Mouse (Mus musculus) limb, embryonic 14.5 days (tissue): Measurements from ENCODE around the gene Actn4. TPM values are rescaled to one million over a fixed set of nuclear protein-coding genes. Genes with fewer than 3 reads are reported as not detected.
A peak's percentile ranks its signal among the peaks of the same experiment; 100 is the strongest.

Experiments used
- ATAC-seq: fragments of 200-750 bp; cut with Nextera tagmentation; 2 replicates; pipeline ENCODE4 v1.8.0; 2017; ENCODE audit warnings: low read depth, moderate number of reproducible peaks, moderate TSS enrichment; ENCODE audit not compliant: low FRiP score
- DNase-seq: peaks from one replicate; pipeline ENCODE4 v3.0.0-alpha.2; 2015; ENCODE audit warnings: low spot score
- H3K27ac ChIP-seq: fragments of 300-500 bp; sonication (generic); replicated peaks from 2 replicates; pipeline ENCODE4 v1.5.1; 2014; ENCODE audit warnings: low read depth, mild to moderate bottlenecking, low read length, moderate library complexity, mixed read lengths
- H3K27me3 ChIP-seq: fragments of 300-500 bp; sonication (generic); 2 replicates; pipeline ENCODE4 v1.6.1; 2014; ENCODE audit warnings: low read length, mixed read lengths; ENCODE audit not compliant: control insufficient read depth, insufficient read depth
- H3K36me3 ChIP-seq: fragments of 300-500 bp; sonication (generic); 2 replicates; pipeline ENCODE4 v1.6.1; 2014; ENCODE audit warnings: mild to moderate bottlenecking, low read length, moderate library complexity, mixed read lengths; ENCODE audit not compliant: control insufficient read depth, insufficient read depth
- H3K4me1 ChIP-seq: fragments of 300-500 bp; sonication (generic); 2 replicates; pipeline ENCODE4 v1.6.1; 2014; ENCODE audit warnings: antibody characterized with exemption, low read length, mixed read lengths; ENCODE audit not compliant: control insufficient read depth, insufficient read depth
- H3K4me2 ChIP-seq: fragments of 300-500 bp; sonication (generic); replicated peaks from 2 replicates; pipeline ENCODE4 v1.6.1; 2014; ENCODE audit warnings: low read depth, mild to moderate bottlenecking, low read length, moderate library complexity; ENCODE audit not compliant: severe bottlenecking
- H3K4me3 ChIP-seq: fragments of 300-500 bp; sonication (generic); replicated peaks from 2 replicates; pipeline ENCODE4 v1.5.1; 2014; ENCODE audit warnings: low read length
- H3K9ac ChIP-seq: fragments of 300-500 bp; sonication (generic); 2 replicates; pipeline ENCODE4 v1.6.1; 2014; ENCODE audit warnings: mild to moderate bottlenecking, low read depth, low read length, moderate library complexity; ENCODE audit not compliant: severe bottlenecking
- H3K9me3 ChIP-seq: fragments of 300-500 bp; sonication (generic); 2 replicates; pipeline ENCODE4 v1.6.1; 2016; ENCODE audit warnings: low read length; ENCODE audit not compliant: control insufficient read depth
- POLR2A ChIP-seq: fragments of 200-500 bp; IDR thresholded peaks from 2 replicates; pipeline ENCODE4 v1.8.0; 2012; ENCODE audit warnings: inconsistent platforms, mild to moderate bottlenecking, moderate library complexity, borderline replicate concordance; ENCODE audit not compliant: insufficient read depth, insufficient read length; ENCODE audit errors: extremely low read depth
- WGBS: fragments of 180-500 bp; shearing (Covaris S2); extraction: QIAGEN DNeasy Blood & Tissue Kit; methylation state at CpG from one replicate; pipeline ENCODE4 v1.1.7; 2014; 5-methylcytosine and 5-hydroxymethylcytosine counted together
- polyA plus RNA-seq, 2 experiments: library from polyadenylated mRNA; depleted of rRNA in 1 of 2; stranded (reverse) in 1 of 2; unstranded in 1 of 2; fragments of >200 nt; fragmentation: Nextera tagmentation in 1 of 2; extraction: Ambion mirVana in 1 of 2; gene quantifications; 2 replicates each; pipeline versions ENCODE4 v1.2.1 to v1.2.3; 2012 to 2014

The Actn4 gene
- polyA plus RNA-seq, 2 experiments = 268 to 295 TPM

DNA sequence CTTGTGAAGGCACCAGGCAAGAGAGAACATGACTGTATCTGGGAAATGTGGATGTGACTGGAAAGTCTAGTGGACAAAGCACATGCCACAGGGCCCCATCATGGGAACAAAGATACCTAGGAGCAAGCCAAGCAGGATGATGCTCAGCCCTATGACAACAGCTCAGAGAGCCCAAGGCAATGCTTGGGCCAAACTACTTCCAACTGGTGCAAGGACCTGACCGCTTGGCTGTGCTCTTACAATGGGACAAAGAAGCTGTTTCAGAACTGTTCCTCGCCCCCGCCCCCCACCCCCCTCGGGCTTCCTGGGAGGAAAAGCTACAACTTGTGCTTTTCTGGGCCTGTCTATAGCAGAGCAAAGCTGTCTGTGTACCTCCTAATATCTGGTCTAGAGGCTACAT is 23.5 kb downstream of the Actn4 start:
- Histone ChIP-seq H3K36me3 (peaks cover 17% of the 10 kb centered on the region; the same call in 1 of the 2 replicates), H3K9me3 (no peaks in the 10 kb centered on the region), H3K4me3 (no peak overlapping the region), H3K9ac (no peak overlapping the region), H3K4me2 (no peak overlapping the region), H3K27me3 (no peaks in the 10 kb centered on the region), H3K27ac (0 out of 2 replicates have a peak overlapping the region, but pooled peaks have one; percentile 43), H3K4me1 (peaks cover 31% of the 10 kb centered on the region)
- ATAC-seq (0 out of 2 replicates have a peak, but pooled peaks have one; percentile 24), DNase-seq (no peak)
- TF ChIP-seq POLR2A = no peak
- 91% methylated on average over 4 of the region's 4 CpGs for WGBS

DNA sequence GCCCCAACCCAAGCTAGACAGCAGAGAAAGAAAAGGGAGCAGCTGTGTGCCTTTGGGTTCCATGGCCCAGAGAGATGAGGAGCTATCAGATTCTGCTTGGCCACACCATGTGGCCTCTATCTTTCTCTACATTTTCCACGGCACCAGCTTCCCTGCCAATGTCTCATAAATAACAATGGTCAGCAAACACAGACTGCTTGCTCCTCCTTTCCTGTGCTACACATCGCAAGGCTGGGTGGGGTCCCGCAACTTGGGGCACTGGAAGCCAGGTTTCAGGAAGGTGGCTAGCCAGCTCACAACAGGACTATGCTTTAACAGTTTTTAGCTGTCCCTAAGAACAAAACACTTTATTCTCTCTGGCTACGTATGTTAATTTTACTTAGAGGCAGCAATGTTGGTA is 25.4 kb downstream of the Actn4 start:
- Histone ChIP-seq H3K4me3 (no peak overlapping the region), H3K9me3 (no peaks in the 10 kb centered on the region), H3K36me3 (peaks cover 5% of the 10 kb centered on the region; the same call in 1 of the 2 replicates), H3K4me1 (peaks cover 22% of the 10 kb centered on the region), H3K9ac (no peak overlapping the region), H3K27me3 (no peaks in the 10 kb centered on the region), H3K27ac (peak overlapping the region; percentile 11; the same call in 1 of the 2 replicates), H3K4me2 (no peak overlapping the region)
- ATAC-seq (no peak), DNase-seq (no peak)
- TF ChIP-seq POLR2A = no peak
- 65% methylated on average over 4 of the region's 4 CpGs for WGBS

DNA sequence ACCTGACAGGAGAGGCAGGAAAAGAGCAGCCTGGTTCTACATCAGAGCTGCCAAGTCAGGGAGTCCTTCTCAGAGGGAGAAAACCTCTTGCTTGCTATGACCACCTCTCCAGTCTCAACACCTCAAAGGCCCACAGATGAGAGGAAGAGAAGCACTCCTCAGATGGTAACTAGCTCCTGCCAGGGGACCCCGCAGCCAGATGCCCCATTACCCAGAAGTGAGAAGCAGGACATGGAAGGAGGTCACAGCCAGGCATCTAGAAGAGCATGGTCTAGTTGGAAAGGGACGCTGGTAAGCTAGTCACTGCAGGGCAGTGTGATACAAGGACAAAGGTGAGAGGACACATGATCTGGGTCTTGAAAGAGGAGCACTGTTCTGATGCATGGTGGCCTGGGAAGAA is 28.3 kb downstream of the Actn4 start:
- no peak overlapping the region for H3K9ac ChIP-seq
- no peaks in the 10 kb centered on the region for H3K9me3 ChIP-seq
- TF ChIP-seq POLR2A = no peak
- peaks cover 8% of the 10 kb centered on the region; the same call in 1 of the 2 replicates for H3K36me3 ChIP-seq
- H3K4me2 ChIP-seq = no peak overlapping the region
- 98% methylated on average over 2 of the region's 2 CpGs for WGBS
- no peak for ATAC-seq
- DNase-seq = no peak
- no peaks in the 10 kb centered on the region for H3K27me3 ChIP-seq
- no peak overlapping the region for H3K4me3 ChIP-seq
- H3K4me1 ChIP-seq = peaks cover 29% of the 10 kb centered on the region
- no peak overlapping the region for H3K27ac ChIP-seq

DNA sequence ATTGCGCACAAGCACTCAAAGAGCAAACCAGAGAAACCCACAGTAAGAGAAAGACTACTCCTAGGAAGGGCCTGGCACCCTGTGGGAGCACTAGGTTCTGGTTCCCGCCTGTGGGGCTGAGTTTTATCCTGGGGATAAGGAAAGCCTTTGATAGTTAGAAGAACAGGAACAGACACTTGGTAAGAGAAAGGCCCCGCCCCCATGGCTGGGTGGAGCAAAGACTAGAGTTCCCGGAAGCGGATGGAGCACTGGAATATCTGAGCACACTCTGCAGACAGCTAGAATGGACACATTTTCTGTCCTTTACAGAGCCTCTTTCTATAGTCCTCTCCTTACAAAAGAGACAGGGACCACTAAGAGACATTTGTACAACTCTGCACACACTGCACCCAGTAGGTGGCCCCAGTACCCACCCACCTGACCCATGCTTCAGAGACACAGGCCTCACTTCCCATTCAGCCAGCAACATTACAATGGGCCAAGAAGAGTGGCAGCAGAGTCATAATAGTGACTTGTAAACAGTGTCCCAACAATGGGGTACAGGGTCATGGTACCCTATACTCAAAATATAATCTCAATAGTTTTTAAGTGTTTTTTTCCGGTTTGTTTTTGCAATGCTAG is 29.6 kb downstream of the Actn4 start:
- Histone ChIP-seq H3K27ac (0 out of 2 replicates have a peak overlapping the region, but pooled peaks have one; percentile 38), H3K4me2 (no peak overlapping the region), H3K27me3 (no peaks in the 10 kb centered on the region), H3K9ac (no peak overlapping the region), H3K4me3 (no peak overlapping the region), H3K4me1 (peaks cover 31% of the 10 kb centered on the region), H3K9me3 (no peaks in the 10 kb centered on the region), H3K36me3 (0 out of 2 replicates have a peak, but pooled peaks cover 8% of the 10 kb centered on the region)
- WGBS = 77% methylated on average over 6 of the region's 6 CpGs
- no peak for DNase-seq
- ATAC-seq = no peak
- no peak for TF ChIP-seq POLR2A

DNA sequence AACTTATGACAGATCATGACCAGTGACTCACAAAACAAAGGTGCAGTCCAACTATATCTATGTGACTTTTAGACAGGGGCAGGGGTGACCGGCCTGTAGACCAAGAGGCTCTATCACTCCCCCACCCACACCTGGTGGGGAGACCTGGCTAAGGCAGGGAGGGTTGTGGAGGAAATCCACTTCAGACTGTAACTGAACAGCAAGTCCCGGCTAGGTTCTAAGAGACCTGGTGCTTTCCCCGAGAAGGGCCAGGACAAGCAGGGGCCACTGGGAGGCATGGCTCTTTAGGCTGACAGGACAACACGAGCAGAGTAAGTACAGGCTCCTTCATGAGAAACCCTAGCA is 30.5 kb downstream of the Actn4 start:
- DNase-seq = no peak
- WGBS = 84% methylated on average over 4 of the region's 4 CpGs
- no peak for ATAC-seq
- Histone ChIP-seq H3K9ac (no peak overlapping the region), H3K4me1 (peaks cover 24% of the 10 kb centered on the region), H3K27me3 (no peaks in the 10 kb centered on the region), H3K36me3 (0 out of 2 replicates have a peak, but pooled peaks cover 8% of the 10 kb centered on the region), H3K27ac (no peak overlapping the region), H3K9me3 (no peaks in the 10 kb centered on the region), H3K4me2 (no peak overlapping the region), H3K4me3 (no peak overlapping the region)
- no peak for TF ChIP-seq POLR2A
